Mouse (Mus musculus): ENCODE measurements around the gene Sypl2. TPM values are rescaled to one million over a fixed set of nuclear protein-coding genes. Genes with fewer than 3 reads are reported as not detected.

Gene Sypl2
- polyA plus RNA-seq, 1 experiment from 2014 or later: 0.42 TPM

Other genes starting within 250 kb of the Sypl2 start
- gene Gstm2, start 240.2 kb downstream of the Sypl2 start, polyA plus RNA-seq (2014; fragmentation: Nextera tagmentation; extraction: Ambion mirVana): 1.4 and 6.2 TPM in 2 replicates
- 58.9 and 87.2 TPM in 2 replicates for gene Gstm1, start 208.7 kb downstream of the Sypl2 start, polyA plus RNA-seq (2014; fragmentation: Nextera tagmentation; extraction: Ambion mirVana)
- gene Gstm4, start 181.8 kb downstream of the Sypl2 start, polyA plus RNA-seq (2014; fragmentation: Nextera tagmentation; extraction: Ambion mirVana): 16.0 and 17.5 TPM in 2 replicates
- gene Ampd2, start 140.0 kb downstream of the Sypl2 start, polyA plus RNA-seq (2014; fragmentation: Nextera tagmentation; extraction: Ambion mirVana): 45.9 and 53.3 TPM in 2 replicates
- gene Gnat2, start 133.9 kb downstream of the Sypl2 start, polyA plus RNA-seq (2014; fragmentation: Nextera tagmentation; extraction: Ambion mirVana): 0.13 and 0.30 TPM in 2 replicates
- gene Gnai3, start 80.5 kb downstream of the Sypl2 start, polyA plus RNA-seq (2014; fragmentation: Nextera tagmentation; extraction: Ambion mirVana): 107 and 150 TPM in 2 replicates
- gene Gpr61, start 71.8 kb downstream of the Sypl2 start, polyA plus RNA-seq (2014; fragmentation: Nextera tagmentation; extraction: Ambion mirVana): 1.4 and 2.6 TPM in 2 replicates
- 10.2 and 10.3 TPM in 2 replicates for gene Amigo1, start 40.3 kb downstream of the Sypl2 start, polyA plus RNA-seq (2014; fragmentation: Nextera tagmentation; extraction: Ambion mirVana)
- 2.7 and 4.3 TPM in 2 replicates for gene Cyb561d1, start 25.4 kb downstream of the Sypl2 start, polyA plus RNA-seq (2014; fragmentation: Nextera tagmentation; extraction: Ambion mirVana)
- gene Atxn7l2, start 15.7 kb downstream of the Sypl2 start, polyA plus RNA-seq (2014; fragmentation: Nextera tagmentation; extraction: Ambion mirVana): 26.5 and 27.9 TPM in 2 replicates
- gene Psma5, start 30.3 kb upstream of the Sypl2 start, polyA plus RNA-seq (2014; fragmentation: Nextera tagmentation; extraction: Ambion mirVana): 249 and 256 TPM in 2 replicates
- gene Sort1, start 57.4 kb upstream of the Sypl2 start, polyA plus RNA-seq (2014; fragmentation: Nextera tagmentation; extraction: Ambion mirVana): 23.4 and 28.6 TPM in 2 replicates
- not detected in 2 replicates for gene Mybphl, start 138.3 kb upstream of the Sypl2 start, polyA plus RNA-seq (2014; fragmentation: Nextera tagmentation; extraction: Ambion mirVana)
- 7.4 and 12.4 TPM in 2 replicates for gene Psrc1, start 157.2 kb upstream of the Sypl2 start, polyA plus RNA-seq (2014; fragmentation: Nextera tagmentation; extraction: Ambion mirVana)
- 49.5 and 59.4 TPM in 2 replicates for gene Celsr2, start 188.9 kb upstream of the Sypl2 start, polyA plus RNA-seq (2014; fragmentation: Nextera tagmentation; extraction: Ambion mirVana)
- 205 and 217 TPM in 2 replicates for gene Sars, start 218.6 kb upstream of the Sypl2 start, polyA plus RNA-seq (2014; fragmentation: Nextera tagmentation; extraction: Ambion mirVana)

All from midbrain, embryonic 14.5 days (tissue).